Mouse (Mus musculus): ENCODE results near the gene Bax.

- TF ChIP-seq CTCF (IDR thresholded peaks at IDR 0.05; ENCODE audit: low read depth, low read length), result no peak
- TF ChIP-seq POLR2A (IDR thresholded peaks at IDR 0.05; ENCODE audit: borderline replicate concordance, low read depth, low read length), result no peak
These were observed 54.3 kb downstream of the Bax start for GRCm38 (mm10) chr7:45412421-45412820.

Measured in bone marrow macrophage, adult 2 months (primary cell).